Mouse (Mus musculus) retina, embryonic 14.5 days (tissue): ENCODE data around the gene Fgfr2.

Experiments
- DNase-seq: peaks from one replicate; pipeline ENCODE4 v3.0.0-alpha.2; 2015; ENCODE audit warnings: low spot score

The Fgfr2 gene

GRCm38 (mm10) chr7:130756343-130756835, 2366.8 kb downstream of the Fgfr2 start:
- DNase-seq = no peak

GRCm38 (mm10) chr7:130754790-130755189, 2368.4 kb downstream of the Fgfr2 start:
- DNase-seq = peak; percentile 74

GRCm38 (mm10) chr7:130751678-130752077, 2371.5 kb downstream of the Fgfr2 start:
- peak; percentile 53 for DNase-seq

GRCm38 (mm10) chr7:130750752-130751490, 2372.2 kb downstream of the Fgfr2 start:
- peak; percentile 77 for DNase-seq

GRCm38 (mm10) chr7:130749165-130749564, 2374.0 kb downstream of the Fgfr2 start:
- no peak for DNase-seq

GRCm38 (mm10) chr7:130743239-130744025, 2379.7 kb downstream of the Fgfr2 start:
- no peak for DNase-seq

- DNase-seq = peak; percentile 44
These were observed 2382.1 kb downstream of the Fgfr2 start for GRCm38 (mm10) chr7:130741099-130741498.

- no peak for DNase-seq
These were observed 2388.9 kb downstream of the Fgfr2 start for GRCm38 (mm10) chr7:130734195-130734787.

GRCm38 (mm10) chr7:130733423-130733822, 2389.7 kb downstream of the Fgfr2 start:
- DNase-seq = no peak

GRCm38 (mm10) chr7:130732908-130733307, 2390.2 kb downstream of the Fgfr2 start:
- no peak for DNase-seq

GRCm38 (mm10) chr7:130731792-130732191, 2391.4 kb downstream of the Fgfr2 start:
- DNase-seq = no peak

GRCm38 (mm10) chr7:130727560-130727959, 2395.6 kb downstream of the Fgfr2 start:
- DNase-seq = no peak

GRCm38 (mm10) chr7:130726724-130727422, 2396.3 kb downstream of the Fgfr2 start:
- no peak for DNase-seq

- no peak for DNase-seq
These were observed 2397.0 kb downstream of the Fgfr2 start for GRCm38 (mm10) chr7:130726185-130726584.

GRCm38 (mm10) chr7:130720646-130721335, 2402.4 kb downstream of the Fgfr2 start:
- DNase-seq = no peak

GRCm38 (mm10) chr7:130719931-130720598, 2403.1 kb downstream of the Fgfr2 start:
- DNase-seq = peak; percentile 39

GRCm38 (mm10) chr7:130716989-130717388, 2406.2 kb downstream of the Fgfr2 start:
- no peak for DNase-seq

- no peak for DNase-seq
These were observed 2406.8 kb downstream of the Fgfr2 start for GRCm38 (mm10) chr7:130716341-130716740.

- no peak for DNase-seq
These were observed 2407.7 kb downstream of the Fgfr2 start for GRCm38 (mm10) chr7:130715467-130715866.

GRCm38 (mm10) chr7:130713319-130713718, 2409.8 kb downstream of the Fgfr2 start:
- no peak for DNase-seq

GRCm38 (mm10) chr7:130711851-130712250, 2411.3 kb downstream of the Fgfr2 start:
- no peak for DNase-seq
